Mouse (Mus musculus): Measurements from ENCODE around the gene Ergic1. TPM values are rescaled to one million over a fixed set of nuclear protein-coding genes. Genes with fewer than 3 reads are reported as not detected.

Gene Ergic1
- polyA plus RNA-seq, 1 experiment from 2014 or later = 99.9 TPM

DNA sequence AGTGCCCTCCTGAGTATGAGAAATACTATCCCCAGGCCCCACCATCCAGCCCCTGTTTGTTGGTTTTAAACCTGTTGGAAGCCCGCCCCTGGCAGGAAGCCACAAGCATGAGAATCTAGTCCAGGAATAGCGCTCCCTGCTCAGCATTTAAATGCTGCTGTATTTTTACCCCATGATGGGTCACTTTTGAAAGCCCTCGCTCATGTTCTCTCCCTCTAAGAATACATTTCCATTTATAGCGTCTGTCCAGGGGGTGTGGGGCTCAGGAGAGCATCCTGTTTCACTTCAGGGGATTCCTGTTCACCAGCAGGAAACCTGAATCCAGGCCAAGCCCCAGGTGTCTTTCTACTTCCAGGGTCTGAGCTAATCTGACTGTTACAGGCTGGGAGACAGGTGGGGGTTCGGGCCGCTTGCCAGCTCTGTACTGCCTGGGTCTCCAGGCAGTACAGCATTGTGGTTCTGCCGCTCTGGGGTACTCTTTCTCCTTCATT lies 34.9 kb downstream of the Ergic1 start:
- Histone ChIP-seq H3K4me2 (no peak overlapping the region), H3K27me3 (no peaks in the 10 kb centered on the region), H3K36me3 (replicated peaks) (peaks cover 18% of the 10 kb centered on the region; the same call in 1 of the 2 replicates), H3K4me1 (peaks cover 16% of the 10 kb centered on the region), H3K27ac (peak overlapping the region; percentile 65), H3K9ac (no peak overlapping the region), H3K4me3 (replicated peaks) (no peak overlapping the region), H3K9me3 (no peaks in the 10 kb centered on the region)
- WGBS = 65% methylated on average over 7 of the region's 7 CpGs
- no peak for ATAC-seq (ENCODE audit: low FRiP score)

DNA sequence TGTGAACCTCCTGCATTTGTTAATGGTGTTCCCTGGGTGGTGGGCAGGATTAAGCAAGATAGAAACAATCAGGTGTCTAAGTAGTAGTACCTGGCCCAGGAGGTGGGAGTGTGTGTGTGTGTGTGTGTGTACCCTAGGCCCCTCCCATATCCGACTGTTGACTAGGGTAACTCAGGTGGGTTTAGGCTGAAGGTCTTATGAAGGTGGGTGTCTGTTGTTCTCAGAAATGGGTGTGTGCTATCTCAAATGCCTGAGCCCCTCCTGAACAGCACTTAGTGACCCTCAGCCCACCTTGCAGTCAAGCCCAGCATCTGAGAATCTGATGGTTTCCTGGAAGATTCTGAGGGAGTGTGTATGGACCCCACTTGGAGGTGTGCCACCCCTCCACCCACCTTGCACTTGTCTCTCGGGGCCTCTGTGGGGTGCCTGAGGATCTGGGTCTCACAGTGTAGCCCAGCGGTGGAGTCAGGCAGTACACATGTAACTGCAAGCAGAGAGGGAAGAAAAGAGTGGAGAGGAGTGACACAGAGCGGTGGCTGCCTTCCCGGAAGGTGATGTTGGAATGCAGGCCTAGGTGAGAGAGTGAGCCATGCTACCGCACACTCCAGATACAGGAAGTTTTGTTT lies 35.7 kb downstream of the Ergic1 start:
- Histone ChIP-seq H3K4me2 (no peak overlapping the region), H3K9me3 (no peaks in the 10 kb centered on the region), H3K4me3 (replicated peaks) (no peak overlapping the region), H3K27me3 (no peaks in the 10 kb centered on the region), H3K36me3 (replicated peaks) (peaks cover 15% of the 10 kb centered on the region; the same call in 1 of the 2 replicates), H3K27ac (peak overlapping the region; percentile 65; the same call in 1 of the 2 replicates), H3K4me1 (peaks cover 22% of the 10 kb centered on the region), H3K9ac (no peak overlapping the region)
- no peak for ATAC-seq (ENCODE audit: low FRiP score)
- 82% methylated on average over 6 of the region's 6 CpGs for WGBS

DNA sequence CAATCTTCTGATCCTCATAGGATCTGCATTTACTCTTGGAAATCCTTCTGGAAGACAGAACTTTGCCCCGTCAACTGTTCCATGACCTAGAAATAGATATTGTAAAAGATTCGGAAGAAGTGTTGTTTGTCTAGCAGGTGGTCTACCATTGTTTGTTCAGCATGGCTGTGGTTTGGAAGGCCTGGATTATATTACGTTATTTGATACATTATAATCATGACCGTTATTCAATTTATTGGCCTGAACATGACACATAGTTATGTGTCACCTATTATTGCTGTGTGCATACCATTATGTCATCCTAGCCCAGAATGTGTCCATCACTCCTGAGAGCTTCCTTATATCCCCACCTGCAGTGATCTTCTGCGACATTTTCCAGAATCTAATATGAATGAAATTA lies 37.6 kb downstream of the Ergic1 start:
- Histone ChIP-seq H3K4me2 (no peak overlapping the region), H3K36me3 (replicated peaks) (no peaks in the 10 kb centered on the region), H3K9ac (no peak overlapping the region), H3K27me3 (no peaks in the 10 kb centered on the region), H3K4me1 (peaks cover 35% of the 10 kb centered on the region), H3K4me3 (replicated peaks) (no peak overlapping the region), H3K9me3 (no peaks in the 10 kb centered on the region), H3K27ac (no peak overlapping the region)
- 92% methylated on average over 5 of the region's 5 CpGs for WGBS
- no peak for ATAC-seq (ENCODE audit: low FRiP score)

DNA sequence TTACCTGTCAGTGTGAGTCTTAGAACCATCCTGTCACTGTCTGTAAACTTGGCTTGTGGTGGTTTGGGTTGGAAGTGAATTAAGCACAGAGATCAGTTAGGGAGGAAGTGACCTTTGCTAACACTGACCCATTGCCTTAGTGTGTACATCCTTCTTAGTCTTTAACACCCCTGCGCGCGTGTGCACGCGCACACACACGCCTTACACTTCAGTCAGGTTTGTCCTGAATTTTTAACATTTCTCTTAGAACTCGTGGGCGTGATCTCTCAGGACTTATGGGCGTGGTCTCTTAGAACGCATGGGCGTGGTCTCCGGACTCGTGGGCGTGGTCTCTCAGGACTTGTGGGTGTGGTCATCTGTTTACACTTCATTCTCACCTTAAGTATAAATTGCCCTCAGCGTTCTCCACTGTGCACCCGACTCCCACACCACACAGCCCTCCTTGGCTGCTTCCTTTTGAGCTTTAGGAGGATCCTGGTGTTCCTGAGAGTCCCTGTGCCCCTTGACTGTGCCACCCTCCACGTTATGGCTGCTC lies 39.7 kb downstream of the Ergic1 start:
- Histone ChIP-seq H3K9ac (no peak overlapping the region), H3K27me3 (no peaks in the 10 kb centered on the region), H3K4me2 (no peak overlapping the region), H3K36me3 (replicated peaks) (peaks cover 11% of the 10 kb centered on the region; the same call in 1 of the 2 replicates), H3K4me3 (replicated peaks) (no peak overlapping the region), H3K27ac (no peak overlapping the region), H3K9me3 (no peaks in the 10 kb centered on the region), H3K4me1 (peaks cover 32% of the 10 kb centered on the region)
- WGBS = 81% methylated on average over 17 of the region's 17 CpGs
- ATAC-seq (ENCODE audit: low FRiP score) = no peak

DNA sequence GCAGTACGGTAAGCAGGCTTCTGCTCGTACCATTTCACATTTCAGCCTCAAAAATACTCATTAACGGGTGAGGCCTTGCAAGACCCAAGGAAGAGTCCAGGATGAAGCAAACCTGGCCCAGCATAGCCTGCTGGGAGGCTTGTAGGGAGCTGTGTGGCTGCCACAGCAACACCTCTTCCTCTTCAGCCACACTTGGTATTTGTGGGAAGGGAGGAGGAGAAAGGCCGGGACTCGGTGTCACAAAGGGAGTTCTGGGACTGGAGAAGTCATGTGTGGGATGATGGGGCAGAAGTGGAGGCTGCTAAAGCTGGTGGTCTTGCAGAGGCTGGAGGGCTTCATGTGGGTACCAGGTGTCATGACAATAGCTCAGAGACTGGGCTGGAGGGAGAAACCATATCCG lies 40.2 kb downstream of the Ergic1 start:
- H3K9ac ChIP-seq = no peak overlapping the region
- H3K9me3 ChIP-seq = no peaks in the 10 kb centered on the region
- no peak overlapping the region for H3K27ac ChIP-seq
- ATAC-seq (ENCODE audit: low FRiP score) = no peak
- no peak overlapping the region for H3K4me2 ChIP-seq
- WGBS = 77% methylated on average over 6 of the region's 6 CpGs
- H3K4me3 ChIP-seq (replicated peaks) = no peak overlapping the region
- H3K27me3 ChIP-seq = no peaks in the 10 kb centered on the region
- peaks cover 11% of the 10 kb centered on the region; the same call in 1 of the 2 replicates for H3K36me3 ChIP-seq (replicated peaks)
- H3K4me1 ChIP-seq = peaks cover 27% of the 10 kb centered on the region

DNA sequence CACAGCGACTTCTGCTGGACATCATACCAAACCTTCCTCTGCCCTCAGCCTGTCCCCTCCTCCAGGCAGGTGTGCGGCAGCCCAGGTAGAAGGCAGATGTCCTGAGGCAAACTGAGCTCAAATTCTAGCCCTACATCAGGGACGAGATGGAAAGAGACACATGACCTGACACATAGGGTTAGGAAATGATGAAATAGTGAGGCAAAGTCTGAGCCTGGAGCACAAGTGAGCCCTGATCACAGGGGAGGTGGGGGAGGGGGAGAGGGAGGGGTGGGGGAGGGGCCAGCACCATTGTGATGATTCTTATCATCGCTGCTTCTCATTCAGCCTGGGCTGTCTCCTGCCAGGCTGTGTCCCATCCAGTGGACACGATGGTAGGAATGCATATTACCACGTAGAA lies 40.6 kb downstream of the Ergic1 start:
- WGBS = 80% methylated on average over 6 of the region's 6 CpGs
- Histone ChIP-seq H3K9ac (no peak overlapping the region), H3K36me3 (replicated peaks) (peaks cover 15% of the 10 kb centered on the region; the same call in 1 of the 2 replicates), H3K4me3 (replicated peaks) (no peak overlapping the region), H3K9me3 (no peaks in the 10 kb centered on the region), H3K4me1 (peaks cover 26% of the 10 kb centered on the region), H3K27ac (no peak overlapping the region), H3K27me3 (no peaks in the 10 kb centered on the region), H3K4me2 (no peak overlapping the region)
- ATAC-seq (ENCODE audit: low FRiP score) = no peak

DNA sequence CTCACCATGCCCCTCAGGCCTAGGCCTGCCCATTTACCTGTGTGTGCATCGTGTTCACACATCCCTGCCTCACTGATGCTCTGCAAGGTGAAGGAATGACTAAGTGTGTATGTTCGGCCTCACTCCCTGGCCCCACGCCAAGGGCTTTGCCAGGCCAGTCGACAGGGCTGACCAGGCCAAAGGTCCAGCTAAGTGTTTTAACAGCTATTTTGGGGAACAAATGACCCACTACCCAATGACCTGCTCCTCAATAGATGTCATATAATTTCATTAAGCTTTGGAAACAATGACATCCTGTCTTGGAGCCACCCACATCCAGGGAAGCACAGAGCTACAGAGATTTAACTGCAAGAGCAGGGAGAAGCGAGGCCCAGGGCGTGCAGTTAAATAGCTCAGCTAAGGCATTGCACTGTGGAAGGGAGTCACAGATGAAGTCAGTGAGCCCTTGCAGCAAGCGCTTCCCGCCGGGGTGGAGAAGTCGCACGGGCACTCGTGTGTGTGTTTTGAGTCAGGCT lies 41.1 kb downstream of the Ergic1 start:
- WGBS = 80% methylated on average over 12 of the region's 12 CpGs
- no peak overlapping the region for H3K27ac ChIP-seq
- peaks cover 16% of the 10 kb centered on the region; the same call in 1 of the 2 replicates for H3K36me3 ChIP-seq (replicated peaks)
- no peak overlapping the region for H3K9ac ChIP-seq
- peaks cover 26% of the 10 kb centered on the region for H3K4me1 ChIP-seq
- no peak overlapping the region for H3K4me2 ChIP-seq
- H3K9me3 ChIP-seq = no peaks in the 10 kb centered on the region
- H3K27me3 ChIP-seq = no peaks in the 10 kb centered on the region
- no peak for ATAC-seq (ENCODE audit: low FRiP score)
- no peak overlapping the region for H3K4me3 ChIP-seq (replicated peaks)

DNA sequence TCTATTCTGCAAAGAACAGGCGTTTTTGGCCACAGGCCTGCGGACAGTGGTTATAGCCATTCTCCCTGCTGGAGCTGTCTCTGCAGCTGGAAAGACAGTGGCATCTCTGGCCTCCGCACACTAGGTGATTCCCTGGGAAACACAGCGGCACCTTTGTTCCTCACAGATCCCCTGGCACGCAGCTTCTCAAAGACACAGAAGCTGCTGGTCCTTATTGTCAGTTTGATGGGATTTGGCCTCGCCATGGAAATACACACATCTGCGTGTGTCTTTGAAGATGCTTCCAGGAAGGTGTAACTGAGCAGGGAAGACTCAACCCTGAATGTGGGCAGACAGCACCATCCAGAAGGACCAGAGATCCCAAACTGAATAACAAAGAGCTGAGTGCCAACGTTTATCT lies 42.0 kb downstream of the Ergic1 start:
- H3K9me3 ChIP-seq = no peaks in the 10 kb centered on the region
- H3K4me1 ChIP-seq = peaks cover 26% of the 10 kb centered on the region
- WGBS = 90% methylated on average over 8 of the region's 8 CpGs
- H3K27me3 ChIP-seq = no peaks in the 10 kb centered on the region
- no peak overlapping the region for H3K4me2 ChIP-seq
- H3K4me3 ChIP-seq (replicated peaks) = no peak overlapping the region
- no peak overlapping the region for H3K9ac ChIP-seq
- no peak for ATAC-seq (ENCODE audit: low FRiP score)
- peak overlapping the region; percentile 25; the same call in 1 of the 2 replicates for H3K27ac ChIP-seq
- H3K36me3 ChIP-seq (replicated peaks) = peaks cover 16% of the 10 kb centered on the region; the same call in 1 of the 2 replicates

DNA sequence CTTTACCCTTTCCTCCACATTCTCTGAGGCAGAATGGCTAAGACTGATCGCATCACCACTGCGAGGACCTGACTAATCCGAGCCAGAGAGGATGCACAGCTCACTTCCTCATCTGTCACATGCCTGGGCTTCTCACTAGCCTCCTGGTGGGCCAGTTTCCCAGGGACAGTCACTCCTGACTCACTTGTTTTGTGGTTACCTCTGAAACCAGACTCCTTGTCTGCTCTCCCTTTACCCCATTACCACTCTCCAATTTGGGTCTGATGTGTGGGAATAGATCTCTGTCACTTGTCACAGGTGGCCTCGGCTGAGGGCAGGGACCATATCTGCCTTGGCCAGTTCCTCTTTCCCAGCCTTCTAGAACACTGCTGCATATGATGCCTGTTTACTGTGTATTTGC lies 44.3 kb downstream of the Ergic1 start:
- Histone ChIP-seq H3K4me2 (no peak overlapping the region), H3K27me3 (no peaks in the 10 kb centered on the region), H3K4me1 (peaks cover 22% of the 10 kb centered on the region), H3K36me3 (replicated peaks) (peaks cover 37% of the 10 kb centered on the region), H3K9me3 (no peaks in the 10 kb centered on the region), H3K9ac (no peak overlapping the region), H3K27ac (no peak overlapping the region), H3K4me3 (replicated peaks) (no peak overlapping the region)
- WGBS = 91% methylated on average over 4 of the region's 4 CpGs
- ATAC-seq (ENCODE audit: low FRiP score) = no peak

DNA sequence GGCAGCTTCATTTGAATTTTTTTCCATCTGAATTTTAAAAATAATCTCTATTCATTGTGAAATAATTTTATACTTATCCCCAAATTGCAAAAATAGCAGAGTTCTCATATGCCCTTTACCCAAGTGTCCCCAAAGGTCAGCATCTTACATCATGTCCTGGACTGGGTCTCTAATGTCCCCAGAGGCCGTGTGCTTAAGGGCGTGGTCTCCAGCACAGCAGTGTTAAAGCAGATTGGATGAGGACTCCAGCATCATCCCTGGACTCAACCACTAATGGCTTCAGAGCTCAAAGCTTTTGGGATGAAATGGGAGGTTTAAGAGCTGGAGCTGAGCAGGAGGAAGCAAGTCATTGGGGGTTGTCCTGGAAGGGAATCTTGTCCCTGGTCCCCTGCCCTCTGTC lies 45.2 kb downstream of the Ergic1 start:
- H3K9ac ChIP-seq = no peak overlapping the region
- H3K27ac ChIP-seq = no peak overlapping the region
- 83% methylated on average over 2 of the region's 2 CpGs for WGBS
- no peak for ATAC-seq (ENCODE audit: low FRiP score)
- no peak overlapping the region for H3K4me3 ChIP-seq (replicated peaks)
- no peaks in the 10 kb centered on the region for H3K9me3 ChIP-seq
- H3K4me2 ChIP-seq = no peak overlapping the region
- H3K27me3 ChIP-seq = no peaks in the 10 kb centered on the region
- H3K36me3 ChIP-seq (replicated peaks) = peaks cover 46% of the 10 kb centered on the region
- H3K4me1 ChIP-seq = peaks cover 17% of the 10 kb centered on the region

DNA sequence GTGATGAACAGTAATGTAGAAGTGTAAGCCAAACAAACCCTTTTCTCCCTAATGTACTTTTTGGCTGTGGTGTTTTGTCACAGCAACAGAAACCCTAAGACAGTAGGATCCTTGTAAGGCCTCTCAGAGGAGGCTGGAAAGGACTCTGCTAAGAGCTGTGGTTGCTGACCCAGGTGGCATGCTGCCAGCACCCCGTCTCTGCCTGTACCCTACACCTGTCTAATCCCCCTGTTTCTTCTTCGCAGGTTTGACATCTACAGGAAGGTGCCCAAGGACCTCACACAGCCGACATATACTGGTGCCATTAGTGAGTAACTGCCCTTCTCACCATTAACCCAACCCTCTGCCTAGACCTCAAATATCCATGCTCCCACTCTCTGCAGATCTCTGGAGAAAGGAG lies 47.1 kb downstream of the Ergic1 start:
- Histone ChIP-seq H3K27me3 (no peaks in the 10 kb centered on the region), H3K4me3 (replicated peaks) (no peak overlapping the region), H3K9ac (no peak overlapping the region), H3K4me2 (no peak overlapping the region), H3K4me1 (no peaks in the 10 kb centered on the region), H3K27ac (no peak overlapping the region), H3K36me3 (replicated peaks) (peaks cover 59% of the 10 kb centered on the region), H3K9me3 (no peaks in the 10 kb centered on the region)
- WGBS = 97% methylated on average over 3 of the region's 3 CpGs
- no peak for ATAC-seq (ENCODE audit: low FRiP score)

DNA sequence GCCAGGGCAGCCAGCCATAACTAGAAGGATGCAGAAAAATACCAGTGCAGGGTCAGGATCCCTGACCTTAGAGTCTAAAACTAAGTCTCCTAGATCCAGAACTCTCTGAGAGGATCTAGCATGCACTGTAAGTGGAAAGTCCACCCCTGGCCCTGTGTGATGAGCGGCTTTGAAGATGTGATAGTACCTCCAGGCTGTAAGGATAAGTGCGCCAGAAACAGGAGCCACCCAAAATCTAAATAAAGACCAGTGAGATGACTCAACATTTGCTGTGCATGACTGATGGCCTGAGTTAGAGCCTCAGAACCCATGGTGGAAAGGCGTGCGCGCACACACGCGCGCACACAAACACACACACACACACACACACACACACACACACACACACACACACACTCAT lies 47.6 kb downstream of the Ergic1 start:
- H3K36me3 ChIP-seq (replicated peaks) = peaks cover 64% of the 10 kb centered on the region
- WGBS = 99% methylated on average over 8 of the region's 8 CpGs
- no peaks in the 10 kb centered on the region for H3K9me3 ChIP-seq

DNA sequence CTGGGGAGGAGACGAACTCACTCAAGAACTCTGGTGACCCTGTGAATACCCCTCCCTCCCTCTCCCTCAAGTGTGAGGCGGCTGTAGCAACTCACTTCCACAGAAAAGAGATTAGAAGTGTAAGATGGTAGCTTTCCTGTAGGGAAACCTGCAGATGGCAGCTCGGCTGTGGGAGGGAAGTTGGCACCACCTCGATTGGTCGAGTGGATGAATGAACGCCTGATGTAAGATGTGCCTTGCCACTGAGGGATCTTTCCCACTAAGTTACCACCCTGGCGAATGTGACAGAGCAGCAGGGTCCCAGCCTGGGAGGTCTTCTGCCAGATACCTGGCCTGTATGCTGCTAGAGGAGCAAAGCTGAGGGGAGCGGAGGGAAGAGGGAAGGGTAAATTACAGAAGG lies 48.5 kb downstream of the Ergic1 start:
- 88% methylated on average over 8 of the region's 8 CpGs for WGBS
- H3K27me3 ChIP-seq = no peaks in the 10 kb centered on the region
- no peak overlapping the region for H3K4me2 ChIP-seq
- no peak overlapping the region for H3K4me3 ChIP-seq (replicated peaks)
- ATAC-seq (ENCODE audit: low FRiP score) = no peak
- H3K9me3 ChIP-seq = no peaks in the 10 kb centered on the region
- H3K36me3 ChIP-seq (replicated peaks) = peaks cover 71% of the 10 kb centered on the region
- H3K27ac ChIP-seq = no peak overlapping the region
- H3K4me1 ChIP-seq = no peaks in the 10 kb centered on the region
- no peak overlapping the region for H3K9ac ChIP-seq

More for the DNA sequence above, 47.6 kb downstream of the Ergic1 start:
- Histone ChIP-seq H3K4me2 (no peak overlapping the region), H3K27me3 (no peaks in the 10 kb centered on the region), H3K4me1 (no peaks in the 10 kb centered on the region), H3K9ac (no peak overlapping the region), H3K27ac (no peak overlapping the region), H3K4me3 (replicated peaks) (no peak overlapping the region)
- ATAC-seq (ENCODE audit: low FRiP score) = no peak

Data from forebrain, embryonic 12.5 days (tissue).